Mouse (Mus musculus): ENCODE measurements around the gene Capza1.

GRCm38 (mm10) chr3:104788075-104788474 is 76.2 kb downstream of the Capza1 start, which contains the start of gene Rhoc:
- TF ChIP-seq POLR2A (IDR thresholded peaks at IDR 0.05; ENCODE audit: borderline replicate concordance, control insufficient read depth, low read depth, low read length) (no peak), CTCF (IDR thresholded peaks at IDR 0.05; ENCODE audit: control insufficient read depth, insufficient read depth, low read length) (no peak)

Data from bone marrow, adult 2 months (tissue).